Mouse (Mus musculus): ENCODE measurements around the gene Plxnd1.

DNA sequence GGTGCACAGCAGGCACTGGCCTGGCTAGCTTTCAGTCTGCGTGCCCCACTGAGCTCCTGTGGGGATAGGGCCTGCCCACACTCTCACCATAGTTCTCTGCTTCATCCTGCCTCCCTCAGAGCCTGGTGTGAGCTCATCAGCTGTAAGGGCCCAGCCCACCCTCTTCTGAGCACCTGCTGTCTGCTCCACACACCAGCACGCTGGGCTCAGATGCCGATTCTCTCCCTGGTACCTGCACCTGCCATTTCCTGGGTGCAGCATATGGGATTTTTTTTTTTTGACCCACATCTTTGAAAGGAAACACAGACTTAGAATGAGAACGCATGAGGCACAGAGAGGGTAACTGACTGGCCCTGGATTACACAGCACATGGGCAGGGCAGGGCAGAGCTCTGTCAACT lies 5.2 kb downstream of the Plxnd1 start:
- TF ChIP-seq POLR2A (IDR thresholded peaks at IDR 0.05; ENCODE audit: low read depth, low read length) (no peak), CTCF (conservative IDR thresholded peaks at IDR 0.05; ENCODE audit: insufficient read depth, insufficient read length, low read depth, low read length) (no peak)
